Mouse (Mus musculus): ENCODE measurements at regions not wholly inside any gene's neighbourhood (a gene's known extent, or its start where the extent isn't known, plus 50 kb on each side); places are given as distances from the start of the nearest gene placed in this dataset.

- Histone ChIP-seq H3K4me3 (no peak overlapping the region), H3K4me1 (no peaks in the 10 kb centered on the region), H3K4me2 (replicated peaks) (no peak overlapping the region), H3K27ac (no peak overlapping the region), H3K36me3 (no peaks in the 10 kb centered on the region), H3K27me3 (replicated peaks) (no peaks in the 10 kb centered on the region), H3K9me3 (no peaks in the 10 kb centered on the region), H3K9ac (no peak overlapping the region)
- no peak for ATAC-seq (ENCODE audit: low FRiP score, low read depth)
- WGBS, result 81% methylated on average over 3 of the region's 3 CpGs
Observed at GRCm38 (mm10) chr3:65006565-65006964, 102.6 kb upstream of the Kcnab1 start.

- no peak overlapping the region for H3K27ac ChIP-seq
- ATAC-seq (ENCODE audit: low FRiP score, low read depth), result no peak
- H3K36me3 ChIP-seq, result no peaks in the 10 kb centered on the region
- no peak overlapping the region for H3K4me3 ChIP-seq
- no peak overlapping the region for H3K4me2 ChIP-seq (replicated peaks)
- no peak overlapping the region for H3K9ac ChIP-seq
- no peaks in the 10 kb centered on the region for H3K27me3 ChIP-seq (replicated peaks)
- WGBS, result 84% methylated on average over 2 of the region's 2 CpGs
- no peaks in the 10 kb centered on the region for H3K4me1 ChIP-seq
- no peaks in the 10 kb centered on the region for H3K9me3 ChIP-seq
Observed at GRCm38 (mm10) chr3:65023876-65024275, 85.3 kb upstream of the Kcnab1 start.

GRCm38 (mm10) chr3:65037626-65038025, 71.6 kb upstream of the Kcnab1 start:
- no peak overlapping the region for H3K27ac ChIP-seq
- no peaks in the 10 kb centered on the region for H3K36me3 ChIP-seq
- no peak overlapping the region for H3K9ac ChIP-seq
- WGBS, result 77% methylated on average over 2 of the region's 2 CpGs
- no peak overlapping the region for H3K4me3 ChIP-seq
- no peaks in the 10 kb centered on the region for H3K4me1 ChIP-seq
- H3K4me2 ChIP-seq (replicated peaks), result no peak overlapping the region
- ATAC-seq (ENCODE audit: low FRiP score, low read depth), result no peak
- H3K9me3 ChIP-seq, result no peaks in the 10 kb centered on the region
- no peaks in the 10 kb centered on the region for H3K27me3 ChIP-seq (replicated peaks)

GRCm38 (mm10) chr3:65047879-65048278, 61.3 kb upstream of the Kcnab1 start:
- no peaks in the 10 kb centered on the region for H3K27me3 ChIP-seq (replicated peaks)
- no peak overlapping the region for H3K9ac ChIP-seq
- no peak for ATAC-seq (ENCODE audit: low FRiP score, low read depth)
- no peak overlapping the region for H3K4me3 ChIP-seq
- H3K4me2 ChIP-seq (replicated peaks), result no peak overlapping the region
- no peaks in the 10 kb centered on the region for H3K9me3 ChIP-seq
- no peaks in the 10 kb centered on the region for H3K4me1 ChIP-seq
- H3K27ac ChIP-seq, result no peak overlapping the region
- no peaks in the 10 kb centered on the region for H3K36me3 ChIP-seq
- 87% methylated on average over 3 of the region's 3 CpGs for WGBS

- ATAC-seq (ENCODE audit: low FRiP score, low read depth), result no peak
- Histone ChIP-seq H3K4me2 (replicated peaks) (no peak overlapping the region), H3K36me3 (no peaks in the 10 kb centered on the region), H3K9ac (no peak overlapping the region), H3K9me3 (no peaks in the 10 kb centered on the region), H3K4me3 (no peak overlapping the region), H3K27ac (no peak overlapping the region), H3K4me1 (no peaks in the 10 kb centered on the region), H3K27me3 (replicated peaks) (no peaks in the 10 kb centered on the region)
- WGBS, result 65% methylated on average over 3 of the region's 3 CpGs
Observed at GRCm38 (mm10) chr3:65055401-65055800, 53.8 kb upstream of the Kcnab1 start.

Measured in neural tube, embryonic 12.5 days (tissue).